Mouse (Mus musculus) heart, embryonic 14.5 days (tissue): ENCODE data around the gene Cstf3. TPM values are rescaled to one million over a fixed set of nuclear protein-coding genes. Genes with fewer than 3 reads are reported as not detected.
A peak's percentile ranks its signal among the peaks of the same experiment; 100 is the strongest.

Source experiments
- ATAC-seq: fragments of 200-750 bp; cut with Nextera tagmentation; 2 replicates; pipeline ENCODE4 v1.8.0; 2017; ENCODE audit warnings: low read depth, moderate TSS enrichment; ENCODE audit not compliant: insufficient number of reproducible peaks, insufficient read depth, low FRiP score
- H3K27ac ChIP-seq, 2 experiments: fragments of 200-500 bp in 1 of 2; fragments of 300-500 bp in 1 of 2; sonication (generic) in 1 of 2; replicated peaks in 1 of 2; 2 replicates each; pipeline ENCODE4 v1.5.1; 2012 to 2014; ENCODE audit warnings: low read depth in 2 of 2, low read length in 2 of 2, control low read depth in 1 of 2, mild to moderate bottlenecking in 1 of 2, mixed read lengths in 1 of 2; ENCODE audit not compliant: control insufficient read depth in 1 of 2, insufficient read depth in 1 of 2
- H3K27me3 ChIP-seq: fragments of 300-500 bp; sonication (generic); 2 replicates; pipeline ENCODE4 v1.6.1; 2014; ENCODE audit warnings: mild to moderate bottlenecking, low read length, control low read depth; ENCODE audit not compliant: control insufficient read depth, insufficient read depth
- H3K36me3 ChIP-seq: fragments of 300-500 bp; sonication (generic); 2 replicates; pipeline ENCODE4 v1.6.1; 2014; ENCODE audit warnings: mild to moderate bottlenecking, control low read depth, low read length, mixed read lengths; ENCODE audit not compliant: control insufficient read depth, insufficient read depth
- H3K4me1 ChIP-seq, 2 experiments: fragments of 200-500 bp in 1 of 2; fragments of 300-500 bp in 1 of 2; sonication (generic) in 1 of 2; 2 replicates each; pipeline ENCODE4 v1.6.1; 2012 to 2014; ENCODE audit warnings: low read length in 2 of 2, control low read depth in 1 of 2, mixed read lengths in 1 of 2; ENCODE audit not compliant: control insufficient read depth in 2 of 2, insufficient read depth in 2 of 2
- H3K4me2 ChIP-seq: fragments of 300-500 bp; sonication (generic); 2 replicates; pipeline ENCODE4 v1.6.1; 2014; ENCODE audit warnings: mild to moderate bottlenecking, low read length
- H3K4me3 ChIP-seq, 2 experiments: fragments of 200-500 bp in 1 of 2; fragments of 300-500 bp in 1 of 2; sonication (generic) in 1 of 2; 2 replicates each; pipeline ENCODE4 v1.5.1; 2012 to 2014; ENCODE audit warnings: low read length in 2 of 2, mild to moderate bottlenecking in 2 of 2, control low read depth in 1 of 2, low read depth in 1 of 2, moderate library complexity in 1 of 2; ENCODE audit not compliant: control insufficient read depth in 1 of 2, insufficient read depth in 1 of 2
- H3K9ac ChIP-seq: fragments of 300-500 bp; sonication (generic); 2 replicates; pipeline ENCODE4 v1.6.1; 2014; ENCODE audit warnings: mild to moderate bottlenecking, low read length
- H3K9me3 ChIP-seq: fragments of 300-500 bp; sonication (generic); 2 replicates; pipeline ENCODE4 v1.6.1; 2016; ENCODE audit warnings: low read length, control low read depth; ENCODE audit not compliant: control insufficient read depth
- WGBS: fragments of 180-500 bp; shearing (Covaris S2); extraction: QIAGEN DNeasy Blood & Tissue Kit; methylation state at CpG from one replicate; pipeline ENCODE4 v1.1.7; 2014; 5-methylcytosine and 5-hydroxymethylcytosine counted together
- polyA plus RNA-seq: library from polyadenylated mRNA; unstranded; fragments of >200 nt; fragmentation: Nextera tagmentation; extraction: Ambion mirVana; gene quantifications from 2 replicates; pipeline ENCODE4 v1.2.1, GENCODE M21; 2014

The Cstf3 gene
- polyA plus RNA-seq, 1 experiment from 2014 or later = 53.7 TPM

DNA sequence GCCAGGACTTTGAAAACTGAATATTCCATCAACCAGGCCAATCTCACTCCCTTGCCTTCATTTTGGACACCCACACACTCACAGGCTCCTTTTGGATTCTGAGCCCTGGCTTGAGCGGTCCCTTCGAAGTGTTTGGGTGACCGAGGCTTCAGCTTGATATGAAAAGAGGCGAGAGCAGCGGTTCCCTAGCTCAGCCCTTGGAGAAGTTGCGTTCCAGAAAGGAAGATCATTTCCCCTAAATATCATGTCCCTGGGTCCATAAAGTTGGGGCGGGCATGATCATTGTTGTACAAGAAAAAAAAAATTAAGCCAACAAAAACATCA lies 122.1 kb downstream of the Cstf3 start:
- no peak for ATAC-seq
- Histone ChIP-seq H3K4me2 (peak overlapping the region; percentile 65), H3K27ac (peak overlapping the region; percentile 42 to 78; a peak in 2 of 4 replicates), H3K4me1 (peaks cover 5 to 17% of the 10 kb centered on the region in 2 experiments), H3K9ac (peak overlapping the region; percentile 82), H3K4me3 (peak overlapping the region; percentile 84 to 89), H3K36me3 (no peaks in the 10 kb centered on the region), H3K27me3 (no peaks in the 10 kb centered on the region), H3K9me3 (no peaks in the 10 kb centered on the region)
- WGBS = 4% methylated on average over 7 of the region's 7 CpGs

DNA sequence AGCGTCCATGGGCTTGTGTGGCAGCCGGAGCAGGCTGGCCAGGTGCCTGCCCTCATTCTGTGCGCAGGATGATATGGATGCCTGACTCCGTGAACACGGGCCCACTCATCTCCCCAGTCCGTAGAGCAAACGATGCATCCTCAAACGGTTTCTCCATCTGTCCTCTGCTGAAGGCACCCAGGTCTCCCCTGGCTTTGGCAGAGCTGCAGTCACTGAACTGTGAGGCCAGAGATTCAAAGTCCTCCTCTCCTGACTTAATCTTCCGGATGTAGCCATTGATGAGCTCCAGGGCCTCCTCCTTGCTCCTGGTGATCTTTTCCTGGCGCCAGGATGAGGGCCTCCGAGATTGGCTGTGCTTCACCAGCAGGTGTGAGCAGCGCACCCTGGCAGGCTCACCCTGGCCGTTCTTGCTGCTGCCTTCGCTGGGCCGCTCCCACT lies 124.0 kb downstream of the Cstf3 start:
- Histone ChIP-seq H3K4me1 (peaks cover 5 to 17% of the 10 kb centered on the region in 2 experiments), H3K27me3 (no peaks in the 10 kb centered on the region), H3K9ac (no peak overlapping the region), H3K27ac (no peak overlapping the region), H3K4me3 (no peak overlapping the region), H3K9me3 (no peaks in the 10 kb centered on the region), H3K4me2 (no peak overlapping the region), H3K36me3 (no peaks in the 10 kb centered on the region)
- no peak for ATAC-seq
- whole genome bisulfite sequencing = 34% methylated on average over 15 of the region's 15 CpGs

Other genes starting within 250 kb of the Cstf3 start
- gene D430041D05Rik, start 179.5 kb upstream of the Cstf3 start, polyA plus RNA-seq = 0.05 TPM in 1 of 2 replicates, not detected in the other
- 72.7 and 74.0 TPM in 2 replicates for gene Hipk3, start 96.1 kb upstream of the Cstf3 start, polyA plus RNA-seq
- 33.9 and 37.8 TPM in 2 replicates for gene Tcp11l1, start 121.6 kb downstream of the Cstf3 start, polyA plus RNA-seq
- 0.18 TPM in 1 of 2 replicates, not detected in the other for gene Pin1rt1, start 125.9 kb downstream of the Cstf3 start, polyA plus RNA-seq
- gene Depdc7, start 152.4 kb downstream of the Cstf3 start, polyA plus RNA-seq = 3.9 and 4.0 TPM in 2 replicates
- gene Qser1, start 226.2 kb downstream of the Cstf3 start, polyA plus RNA-seq = 11.1 and 11.9 TPM in 2 replicates